In genomic region chr10:79553691-79554090, GRCm38 (mm10) we compare ENCODE assay signal across 9 mouse cellular contexts. TPM values are rescaled to one million over a fixed set of nuclear protein-coding genes. Genes with fewer than 3 reads are reported as not detected.
DNase-seq lines count a peak whose midpoint lies in the region; ATAC-seq and TF ChIP-seq lines count a peak whose summit lies in the region.
"Had no signal": no experiment of that assay in that cellular context is flagged by ENCODE, and none has a peak within 500 bp of the region (broad histone marks: within the 10 kb centered on the region; RNA-seq: fewer than 3 reads in every experiment).

No protein-coding gene starts in this region.

- peaks cover 22% of the 10 kb centered on the region for H3K36me3 ChIP-seq in heart, embryonic 12.5 days
- H3K36me3 ChIP-seq in E14TG2a.4 (ENCODE audit: insufficient read depth, low read length): peaks cover 29% of the 10 kb centered on the region
- peaks cover 8% of the 10 kb centered on the region for H3K36me3 ChIP-seq in forebrain, embryonic 11.5 days (ENCODE audit: control insufficient read depth, insufficient read depth, low read length)
- H3K36me3 ChIP-seq in liver, embryonic 15.5 days (replicated peaks): peaks cover 12% of the 10 kb centered on the region

- H3K27ac ChIP-seq in heart, embryonic 12.5 days (ENCODE audit: poor library complexity, severe bottlenecking): no peak overlapping the region
- no peak overlapping the region for H3K27ac ChIP-seq in forebrain, embryonic 11.5 days (ENCODE audit: low read depth, low read length)
- H3K27ac ChIP-seq in liver, embryonic 15.5 days (replicated peaks): no peak overlapping the region

- no peaks in the 10 kb centered on the region; the same call in 1 of the 2 replicates for H3K9me3 ChIP-seq in heart, embryonic 12.5 days (replicated peaks)
- no peaks in the 10 kb centered on the region for H3K9me3 ChIP-seq in E14TG2a.4 (ENCODE audit: low read length)
- H3K9me3 ChIP-seq in forebrain, embryonic 11.5 days (ENCODE audit: control insufficient read depth, low read length): no peaks in the 10 kb centered on the region
- no peaks in the 10 kb centered on the region for H3K9me3 ChIP-seq in liver, embryonic 15.5 days (replicated peaks)

- peak overlapping the region; percentile 90 for H3K4me2 ChIP-seq in heart, embryonic 12.5 days
- peak overlapping the region; percentile 85 for H3K4me2 ChIP-seq in forebrain, embryonic 11.5 days (ENCODE audit: low read depth, low read length, severe bottlenecking)
- peak overlapping the region; percentile 78 for H3K4me2 ChIP-seq in liver, embryonic 15.5 days

- H3K4me3 ChIP-seq in heart, embryonic 12.5 days: peak overlapping the region; percentile 95
- peak overlapping the region; percentile 93 for H3K4me3 ChIP-seq in E14TG2a.4 (replicated peaks; ENCODE audit: low read length)
- peak overlapping the region; percentile 96 for H3K4me3 ChIP-seq in forebrain, embryonic 11.5 days (ENCODE audit: low read depth, low read length)
- peak overlapping the region; percentile 71 for H3K4me3 ChIP-seq in liver, embryonic 15.5 days (replicated peaks)

- intact Hi-C loops in left cerebral cortex, postnatal 4 days (cut with DNase I): no loop called here

- no peak for DNase-seq in heart, postnatal 4 days
- DNase-seq in forebrain, embryonic 11.5 days (ENCODE audit: low spot score): peak; percentile 48
- no peak for DNase-seq in left cerebral cortex, postnatal 4 days
- no peak for DNase-seq in adrenal gland, postnatal 4 days (ENCODE audit: low spot score in 2 of 2)
- no peak for DNase-seq in MN1 (ENCODE audit: low spot score)

- 35% methylated on average over 10 of the region's 10 CpGs for WGBS in heart, embryonic 12.5 days
- WGBS in forebrain, embryonic 11.5 days: 51% methylated on average over 10 of the region's 10 CpGs
- 27% methylated on average over 10 of the region's 10 CpGs for WGBS in liver, embryonic 15.5 days (ENCODE audit: insufficient replicate concordance)

- no peak for TF ChIP-seq CTCF in E14TG2a.4 (conservative IDR thresholded peaks at IDR 0.05; ENCODE audit: low read length)

- peak overlapping the region; percentile 96; the same call in 1 of the 2 replicates for H3K9ac ChIP-seq in heart, embryonic 12.5 days
- peak overlapping the region; percentile 97 for H3K9ac ChIP-seq in forebrain, embryonic 11.5 days (ENCODE audit: low read length)
- H3K9ac ChIP-seq in liver, embryonic 15.5 days: no peak overlapping the region; the same call in 1 of the 2 replicates

- peaks cover 19% of the 10 kb centered on the region for H3K4me1 ChIP-seq in heart, embryonic 12.5 days (replicated peaks)
- peaks cover 50% of the 10 kb centered on the region for H3K4me1 ChIP-seq in E14TG2a.4 (replicated peaks; ENCODE audit: low read depth, low read length)
- H3K4me1 ChIP-seq in forebrain, embryonic 11.5 days (replicated peaks; ENCODE audit: control insufficient read depth, insufficient read depth, low read length): peaks cover 2% of the 10 kb centered on the region; the same call in 1 of the 2 replicates
- peaks cover 27% of the 10 kb centered on the region for H3K4me1 ChIP-seq in liver, embryonic 15.5 days (replicated peaks)

- no peak for ATAC-seq in heart, embryonic 12.5 days (ENCODE audit: insufficient number of reproducible peaks, low FRiP score)
- no peak for ATAC-seq in forebrain, embryonic 11.5 days (replicated peaks; ENCODE audit: low FRiP score)
- ATAC-seq in liver, embryonic 15.5 days (ENCODE audit: insufficient read depth): no peak

- H3K27me3 ChIP-seq in heart, embryonic 12.5 days (replicated peaks): 0 out of 2 replicates have a peak, but pooled peaks cover 3% of the 10 kb centered on the region
- peaks cover 4% of the 10 kb centered on the region; the same call in 1 of the 2 replicates for H3K27me3 ChIP-seq in E14TG2a.4 (ENCODE audit: insufficient read depth, low read length)
- no peaks in the 10 kb centered on the region for H3K27me3 ChIP-seq in forebrain, embryonic 11.5 days (ENCODE audit: control insufficient read depth, insufficient read depth, low read length)
- H3K27me3 ChIP-seq in liver, embryonic 15.5 days: peaks cover 9% of the 10 kb centered on the region

RNA-seq across cellular contexts. Expression of gene Mier2, which starts 1.3 kb away (rescaled TPM):
- 38.2 and 38.7 TPM in 2 replicates for polyA plus RNA-seq in heart, embryonic 12.5 days (2016; fragmentation: Nextera tagmentation; extraction: Ambion mirVana)
- 10 to 100 TPM; 19.7 to 21.9 TPM for total RNA-seq in heart, postnatal 4 days (2021)
- polyA plus RNA-seq in forebrain, embryonic 11.5 days (2014; fragmentation: Nextera tagmentation; extraction: Ambion mirVana): 64.4 and 67.7 TPM in 2 replicates
- polyA plus RNA-seq in liver, embryonic 15.5 days (2015; fragmentation: Nextera tagmentation; extraction: Ambion mirVana): 9.9 and 13.3 TPM in 2 replicates
- 10 to 100 TPM; 51.2 to 56.5 TPM for total RNA-seq in left cerebral cortex, postnatal 4 days (2021)
- total RNA-seq in adrenal gland, postnatal 4 days (2021): 10 to 100 TPM; 46.8 to 48.2 TPM

RNA-seq across cellular contexts. Expression of gene Plpp2, which starts 20.1 kb away (rescaled TPM):
- polyA plus RNA-seq in heart, embryonic 12.5 days (2016; fragmentation: Nextera tagmentation; extraction: Ambion mirVana): 12.0 and 12.3 TPM in 2 replicates
- 1 to 10 TPM; 5.7 to 6.0 TPM for total RNA-seq in heart, postnatal 4 days (2021)
- polyA plus RNA-seq in forebrain, embryonic 11.5 days (2014; fragmentation: Nextera tagmentation; extraction: Ambion mirVana): 14.2 and 15.6 TPM in 2 replicates
- 21.5 and 26.9 TPM in 2 replicates for polyA plus RNA-seq in liver, embryonic 15.5 days (2015; fragmentation: Nextera tagmentation; extraction: Ambion mirVana)
- 1 to 10 TPM; 7.9 to 9.4 TPM for total RNA-seq in left cerebral cortex, postnatal 4 days (2021)
- total RNA-seq in adrenal gland, postnatal 4 days (2021): 10 to 100 TPM; 24.9 to 26.4 TPM

RNA-seq across cellular contexts. Expression of gene Theg, which starts 33.4 kb away (rescaled TPM):
- not detected in 2 replicates for polyA plus RNA-seq in heart, embryonic 12.5 days (2016; fragmentation: Nextera tagmentation; extraction: Ambion mirVana)
- not detected for total RNA-seq in heart, postnatal 4 days (2021)
- not detected in 2 replicates for polyA plus RNA-seq in forebrain, embryonic 11.5 days (2014; fragmentation: Nextera tagmentation; extraction: Ambion mirVana)
- polyA plus RNA-seq in liver, embryonic 15.5 days (2015; fragmentation: Nextera tagmentation; extraction: Ambion mirVana): not detected in 2 replicates
- total RNA-seq in left cerebral cortex, postnatal 4 days (2021): not detected
- not detected for total RNA-seq in adrenal gland, postnatal 4 days (2021)
- total RNA-seq: gastrocnemius, postnatal 36 days had no signal
